Mouse (Mus musculus): ENCODE results near the gene Spsb2.

Gene Spsb2

DNA sequence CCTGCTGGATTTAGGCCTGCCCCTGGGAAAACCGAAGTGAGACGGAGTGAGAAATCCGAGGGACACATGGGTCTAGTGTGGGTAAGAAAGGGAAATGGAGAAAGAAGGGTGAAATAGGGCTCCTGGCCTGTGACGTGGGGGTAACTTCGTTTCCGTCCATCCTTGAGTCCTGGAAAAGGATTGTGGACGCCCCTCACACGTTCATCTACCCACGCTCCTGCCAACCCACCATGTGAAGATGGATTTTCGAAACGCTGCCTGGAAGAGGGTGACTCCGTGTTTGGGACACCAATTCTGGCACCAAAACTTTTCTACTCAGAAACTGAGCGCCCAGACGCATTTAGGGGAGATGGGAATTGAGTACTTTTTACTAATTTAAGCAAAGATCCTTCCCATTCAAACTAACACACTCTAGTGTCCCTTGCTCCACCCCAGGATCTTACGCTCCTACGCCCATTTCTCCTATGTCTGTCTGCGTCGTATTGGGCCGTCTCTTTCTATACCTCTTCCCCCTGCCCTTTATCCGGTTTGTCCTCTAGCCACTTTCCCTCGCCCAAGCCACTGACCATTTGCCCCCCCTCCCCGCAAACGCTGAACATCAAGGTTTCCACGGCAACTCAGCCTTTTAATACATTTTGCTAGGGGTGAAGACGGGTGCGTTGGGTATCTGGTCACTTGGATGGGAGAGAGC lies 49.5 kb downstream of the Spsb2 start:
- DNase-seq (ENCODE audit: low spot score), result no peak

- DNase-seq (ENCODE audit: low spot score), result no peak
These were observed 50.3 kb downstream of the Spsb2 start for GRCm38 (mm10) chr6:124858561-124859318.

DNA sequence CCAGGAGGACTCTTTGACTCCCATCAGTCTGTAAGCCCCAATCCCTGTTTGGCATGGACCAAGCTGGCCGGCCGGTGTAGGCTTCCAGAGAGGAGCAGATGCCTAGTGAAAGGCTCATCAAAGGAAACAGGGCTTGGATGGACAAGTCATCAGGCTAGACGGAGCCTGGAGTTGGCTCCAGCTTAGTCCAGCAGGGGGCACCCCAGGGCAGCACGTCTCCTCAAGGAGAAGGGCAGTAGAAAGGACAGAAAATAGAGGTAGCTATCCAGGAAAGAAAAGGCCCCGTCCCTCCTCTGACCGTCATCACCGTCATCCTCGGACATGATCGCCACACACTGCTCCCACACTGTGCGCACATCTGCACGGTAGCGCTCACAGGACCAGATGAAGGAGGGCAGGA lies 51.3 kb downstream of the Spsb2 start:
- peak; percentile 83 for DNase-seq (ENCODE audit: low spot score)

Data from layer of hippocampus, adult 9-10 months (tissue).